Mouse (Mus musculus) liver, postnatal 0 days (tissue): ENCODE measurements at regions not wholly inside any gene's neighbourhood (a gene's known extent, or its start where the extent isn't known, plus 50 kb on each side); places are given as distances from the start of the nearest gene placed in this dataset.

ENCODE experiments used
- ATAC-seq: fragments of 200-750 bp; cut with Nextera tagmentation; 2 replicates; pipeline ENCODE4 v1.8.0; 2017; ENCODE audit warnings: mild to moderate bottlenecking, moderate library complexity
- DNase-seq: peaks from one replicate; pipeline ENCODE4 v3.0.0-alpha.2; 2016
- H3K27ac ChIP-seq: fragments of 300-500 bp; sonication (generic); 2 replicates; pipeline ENCODE4 v1.5.1; 2014; ENCODE audit warnings: antibody characterized with exemption, moderate library complexity, mild to moderate bottlenecking, low read depth
- H3K27me3 ChIP-seq: fragments of 300-500 bp; sonication (generic); 2 replicates; pipeline ENCODE4 v1.6.1; 2014; ENCODE audit warnings: low read length, control low read depth, mixed read lengths; ENCODE audit not compliant: insufficient read depth
- H3K36me3 ChIP-seq: fragments of 300-500 bp; sonication (generic); replicated peaks from 2 replicates; pipeline ENCODE4 v1.6.1; 2014; ENCODE audit warnings: mild to moderate bottlenecking, control low read depth, low read length, moderate library complexity, mixed read lengths; ENCODE audit not compliant: insufficient read depth
- H3K4me1 ChIP-seq: fragments of 300-500 bp; sonication (generic); 2 replicates; pipeline ENCODE4 v1.6.1; 2014; ENCODE audit warnings: antibody characterized with exemption, mild to moderate bottlenecking, control low read depth; ENCODE audit not compliant: insufficient read depth
- H3K4me2 ChIP-seq: fragments of 300-500 bp; sonication (generic); 2 replicates; pipeline ENCODE4 v1.6.1; 2014; ENCODE audit warnings: low read depth, mild to moderate bottlenecking, low read length, moderate library complexity, mixed read lengths
- H3K4me3 ChIP-seq: fragments of 300-500 bp; sonication (generic); 2 replicates; pipeline ENCODE4 v1.5.1; 2014; ENCODE audit warnings: low read depth, low read length
- H3K9ac ChIP-seq: fragments of 300-500 bp; sonication (generic); replicated peaks from 2 replicates; pipeline ENCODE4 v1.6.1; 2014; ENCODE audit warnings: mild to moderate bottlenecking, moderate library complexity
- H3K9me3 ChIP-seq: fragments of 300-500 bp; sonication (generic); 2 replicates; pipeline ENCODE4 v1.6.1; 2016; ENCODE audit warnings: mild to moderate bottlenecking, control low read depth, low read length, mixed read lengths
- CTCF ChIP-seq: sonication (generic); IDR thresholded peaks from 2 replicates; pipeline ENCODE4 v1.5.1; 2016; ENCODE audit warnings: antibody characterized with exemption, low read depth
- EP300 ChIP-seq: IDR thresholded peaks from 2 replicates; pipeline ENCODE4 v1.6.1; 2016; ENCODE audit warnings: antibody characterized with exemption, low read depth, mild to moderate bottlenecking
- WGBS: fragments of 180-500 bp; shearing (Covaris S2); extraction: QIAGEN DNeasy Blood & Tissue Kit; methylation state at CpG from one replicate; pipeline ENCODE4 v1.1.7; 2014; ENCODE audit not compliant: insufficient replicate concordance; 5-methylcytosine and 5-hydroxymethylcytosine counted together

- Histone ChIP-seq H3K4me1 (no peaks in the 10 kb centered on the region), H3K9me3 (no peaks in the 10 kb centered on the region), H3K9ac (no peak overlapping the region), H3K4me2 (no peak overlapping the region), H3K27me3 (no peaks in the 10 kb centered on the region), H3K27ac (no peak overlapping the region), H3K4me3 (no peak overlapping the region), H3K36me3 (no peaks in the 10 kb centered on the region)
- ATAC-seq = no peak
- no peak for DNase-seq
- no peak for TF ChIP-seq EP300
- TF ChIP-seq CTCF = no peak
- 67% methylated on average over 6 of the region's 6 CpGs for WGBS
Observed at GRCm38 (mm10) chr10:91959734-91960492, 762.3 kb downstream of the Nedd1 start.

- Histone ChIP-seq H3K27me3 (no peaks in the 10 kb centered on the region), H3K4me3 (no peak overlapping the region), H3K36me3 (no peaks in the 10 kb centered on the region), H3K9me3 (no peaks in the 10 kb centered on the region), H3K4me2 (no peak overlapping the region), H3K9ac (no peak overlapping the region), H3K27ac (no peak overlapping the region), H3K4me1 (no peaks in the 10 kb centered on the region)
- DNase-seq = no peak
- ATAC-seq = no peak
- TF ChIP-seq CTCF = no peak
- TF ChIP-seq EP300 = no peak
- WGBS = 72% methylated on average over 1 of the region's 1 CpGs
Observed at GRCm38 (mm10) chr10:91953078-91953477, 769.1 kb downstream of the Nedd1 start.

- Histone ChIP-seq H3K9me3 (no peaks in the 10 kb centered on the region), H3K4me2 (no peak overlapping the region), H3K4me3 (no peak overlapping the region), H3K36me3 (no peaks in the 10 kb centered on the region), H3K9ac (no peak overlapping the region), H3K27me3 (no peaks in the 10 kb centered on the region), H3K27ac (no peak overlapping the region), H3K4me1 (no peaks in the 10 kb centered on the region)
- no peak for ATAC-seq
- WGBS = 72% methylated on average over 3 of the region's 3 CpGs
- no peak for DNase-seq
- TF ChIP-seq EP300 = no peak
- TF ChIP-seq CTCF = no peak
Observed at GRCm38 (mm10) chr10:91923626-91924025, 742.5 kb upstream of the Tmpo start.

GRCm38 (mm10) chr10:91889864-91890263 lies 708.7 kb upstream of the Tmpo start:
- Histone ChIP-seq H3K9me3 (no peaks in the 10 kb centered on the region), H3K4me1 (no peaks in the 10 kb centered on the region), H3K27ac (no peak overlapping the region), H3K9ac (no peak overlapping the region), H3K4me3 (no peak overlapping the region), H3K36me3 (no peaks in the 10 kb centered on the region), H3K27me3 (no peaks in the 10 kb centered on the region), H3K4me2 (no peak overlapping the region)
- no peak for TF ChIP-seq EP300
- no peak for TF ChIP-seq CTCF
- DNase-seq (no peak), ATAC-seq (no peak)
- 73% methylated on average over 6 of the region's 6 CpGs for WGBS

- no peak overlapping the region for H3K9ac ChIP-seq
- no peak overlapping the region for H3K4me2 ChIP-seq
- DNase-seq = no peak
- 57% methylated on average over 4 of the region's 4 CpGs for WGBS
- H3K4me1 ChIP-seq = no peaks in the 10 kb centered on the region
- TF ChIP-seq EP300 = no peak
- no peak for TF ChIP-seq CTCF
- no peak for ATAC-seq
- H3K27ac ChIP-seq = no peak overlapping the region
- no peak overlapping the region for H3K4me3 ChIP-seq
- H3K9me3 ChIP-seq = no peaks in the 10 kb centered on the region
- no peaks in the 10 kb centered on the region for H3K36me3 ChIP-seq
- H3K27me3 ChIP-seq = no peaks in the 10 kb centered on the region
Observed at GRCm38 (mm10) chr10:91888537-91888936, 707.4 kb upstream of the Tmpo start.

- H3K4me3 ChIP-seq = no peak overlapping the region
- no peak overlapping the region for H3K9ac ChIP-seq
- H3K36me3 ChIP-seq = no peaks in the 10 kb centered on the region
- ATAC-seq (no peak), DNase-seq (peak; percentile 16)
- no peaks in the 10 kb centered on the region for H3K27me3 ChIP-seq
- no peak overlapping the region for H3K27ac ChIP-seq
- no peak overlapping the region for H3K4me2 ChIP-seq
- no peaks in the 10 kb centered on the region for H3K4me1 ChIP-seq
- TF ChIP-seq EP300 (no peak), CTCF (peak; percentile 40)
- H3K9me3 ChIP-seq = no peaks in the 10 kb centered on the region
- WGBS = 56% methylated on average over 5 of the region's 5 CpGs
Observed at GRCm38 (mm10) chr10:91883155-91883554, 702.0 kb upstream of the Tmpo start.
